In genomic region chr12:80867083-80867482, GRCm38 (mm10) we compare ENCODE assay signal across 14 mouse cellular contexts.
DNase-seq lines count a peak whose midpoint lies in the region; ATAC-seq and TF ChIP-seq lines count a peak whose summit lies in the region.
"Had no signal": no experiment of that assay in that cellular context is flagged by ENCODE, and none has a peak within 500 bp of the region (broad histone marks: within the 10 kb centered on the region; RNA-seq: fewer than 3 reads in every experiment).

No protein-coding gene starts in this region.

- no peak for TF ChIP-seq CTCF in kidney, adult 2 months (conservative IDR thresholded peaks at IDR 0.05; ENCODE audit: insufficient read depth, insufficient read length, low read depth, low read length)

- H3K27me3 ChIP-seq in kidney, adult 2 months (replicated peaks; ENCODE audit: control insufficient read depth, insufficient read depth, low read length): no peaks in the 10 kb centered on the region
- H3K27me3 ChIP-seq in kidney, embryonic 16.5 days (ENCODE audit: insufficient read depth, low read length): no peaks in the 10 kb centered on the region
- H3K27me3 ChIP-seq: forebrain, embryonic 15.5 days; liver, embryonic 12.5 days had no signal

- 55% methylated on average over 3 of the region's 3 CpGs for WGBS in kidney, adult 2 months
- 75% methylated on average over 3 of the region's 3 CpGs for WGBS in kidney, embryonic 16.5 days

- no peak for TF ChIP-seq POLR2A in kidney, adult 2 months (IDR thresholded peaks at IDR 0.05; ENCODE audit: low read depth, low read length)

- DNase-seq in adrenal gland, postnatal 14 days: peak; percentile 20
- no peak for DNase-seq in adrenal gland, postnatal 10 days
- peak; percentile 89 for DNase-seq in kidney, adult 2 months
- peak; percentile 67 to 85 for DNase-seq in kidney, postnatal 36 days
- no peak for DNase-seq in cerebellum, adult 18-20 months
- no peak for DNase-seq in neural tube, embryonic 10.5 days (ENCODE audit: extremely low spot score, low spot score)
- DNase-seq: embryo, embryonic 11 days; gastrocnemius, postnatal 14 days; layer of hippocampus, adult 9-11 months; thymus, adult 18-20 months had no signal

- no peak overlapping the region for H3K4me2 ChIP-seq in kidney, embryonic 16.5 days (replicated peaks; ENCODE audit: low read depth, low read length)
- H3K4me2 ChIP-seq: forebrain, embryonic 15.5 days; liver, embryonic 12.5 days had no signal

- H3K4me1 ChIP-seq in kidney, adult 2 months (ENCODE audit: control insufficient read depth, insufficient read depth, low read length): peaks cover 4% of the 10 kb centered on the region
- no peaks in the 10 kb centered on the region for H3K4me1 ChIP-seq in kidney, embryonic 16.5 days (ENCODE audit: insufficient read depth, low read length)

- no peaks in the 10 kb centered on the region for H3K9me3 ChIP-seq in kidney, embryonic 16.5 days (ENCODE audit: low read length)
- H3K9me3 ChIP-seq: forebrain, embryonic 15.5 days; liver, embryonic 12.5 days had no signal

- ATAC-seq in kidney, embryonic 16.5 days (ENCODE audit: low FRiP score, low TSS enrichment): no peak
- ATAC-seq in megakaryocyte progenitor cell, adult 5-6 weeks (replicated peaks; ENCODE audit: poor library complexity): 0 out of 2 replicates have a peak, but pooled peaks have one; percentile 23
- ATAC-seq: forebrain, embryonic 15.5 days; liver, embryonic 12.5 days had no signal

- peaks cover 6% of the 10 kb centered on the region; the same call in 1 of the 2 replicates for H3K36me3 ChIP-seq in kidney, adult 2 months (ENCODE audit: control insufficient read depth, insufficient read depth, low read length)
- H3K36me3 ChIP-seq in kidney, embryonic 16.5 days (ENCODE audit: insufficient read depth, low read length): peaks cover 15% of the 10 kb centered on the region

- peak overlapping the region; percentile 54; the same call in 1 of the 2 replicates for H3K27ac ChIP-seq in kidney, adult 2 months (ENCODE audit: insufficient read depth, low read depth, low read length)
- H3K27ac ChIP-seq in kidney, embryonic 16.5 days (ENCODE audit: low read length): no peak overlapping the region
- H3K27ac ChIP-seq: forebrain, embryonic 15.5 days; liver, embryonic 12.5 days had no signal

- no peak overlapping the region for H3K4me3 ChIP-seq in kidney, adult 2 months (ENCODE audit: insufficient read depth, low read depth, low read length)
- no peak overlapping the region for H3K4me3 ChIP-seq in kidney, embryonic 16.5 days (ENCODE audit: low read length)
- H3K4me3 ChIP-seq: forebrain, embryonic 15.5 days; liver, embryonic 12.5 days had no signal

- H3K9ac ChIP-seq in kidney, embryonic 16.5 days (replicated peaks; ENCODE audit: low read length): no peak overlapping the region
- H3K9ac ChIP-seq: forebrain, embryonic 15.5 days; liver, embryonic 12.5 days had no signal

Comparison
In these comparisons a context has a peak if more than half of its experiments do, and no peak if none do; other contexts are left out.
1. DNase-seq: peak in adrenal gland, postnatal 14 days (single experiment), kidney, adult 2 months (single experiment) and kidney, postnatal 36 days (2 of 2); none in adrenal gland, postnatal 10 days (single experiment), cerebellum, adult 18-20 months (0 of 2) and neural tube, embryonic 10.5 days (single experiment).